Mouse (Mus musculus): ENCODE results near the gene Rcor2. TPM values are rescaled to one million over a fixed set of nuclear protein-coding genes. Genes with fewer than 3 reads are reported as not detected.

Gene Rcor2
- total RNA-seq, 2 experiments from 2014 or later, result 10.7 to 12.7 TPM

DNA sequence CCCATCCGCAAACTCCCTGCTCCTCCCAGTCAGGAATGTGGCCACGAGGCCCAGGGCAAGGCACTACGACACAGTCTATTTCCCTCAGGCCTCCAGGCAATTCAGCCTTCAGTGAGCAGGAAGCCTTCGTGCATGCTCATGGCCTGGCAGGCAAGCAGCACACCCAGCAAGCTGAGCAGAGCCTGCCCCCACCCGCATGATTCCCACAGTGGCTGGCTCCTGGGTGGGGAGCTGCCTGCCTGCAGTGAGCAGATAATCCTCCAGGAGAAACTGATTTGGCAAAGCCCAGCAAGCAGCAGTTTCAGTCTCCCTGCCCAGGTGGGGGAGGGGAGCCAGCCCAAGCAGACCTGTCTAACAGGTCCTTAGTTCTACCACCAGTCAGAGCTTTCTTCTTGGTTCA is 43.6 kb downstream of the Rcor2 start:
- peak; percentile 30 to 51 for DNase-seq
- intact Hi-C loops (cut with DNase I), result no loop called here

GRCm38 (mm10) chr19:7311306-7311705 is 44.2 kb downstream of the Rcor2 start:
- peak in 1 of 2 experiments; percentile 64 for DNase-seq
- intact Hi-C loops (cut with DNase I), result no loop called here

- intact Hi-C loops (cut with DNase I), result no loop called here
- no peak for DNase-seq
These were observed 46.5 kb downstream of the Rcor2 start for GRCm38 (mm10) chr19:7313660-7314059.

- intact Hi-C loops (cut with DNase I), result no loop called here
- peak in 1 of 2 experiments; percentile 28 for DNase-seq
These were observed 48.0 kb downstream of the Rcor2 start for GRCm38 (mm10) chr19:7314976-7315586.

DNA sequence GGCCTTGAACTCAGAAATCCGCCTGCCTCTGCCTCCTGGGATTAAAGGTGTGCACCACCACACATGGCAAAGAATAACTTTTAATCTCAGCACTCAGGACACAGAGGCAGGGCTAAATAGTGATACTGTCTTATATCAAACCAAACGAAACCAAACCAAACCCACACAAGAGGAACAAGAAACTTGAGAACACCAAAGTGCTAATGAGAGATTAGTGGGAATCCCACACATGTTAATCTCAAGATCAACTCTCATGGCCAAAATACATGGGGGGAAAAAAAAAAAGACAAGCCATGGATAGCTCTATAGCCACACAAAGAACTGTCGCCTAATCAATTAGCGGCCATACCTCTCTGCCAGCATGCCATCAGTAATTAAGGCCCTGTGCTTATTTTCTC is 48.5 kb downstream of the Rcor2 start:
- DNase-seq, result no peak
- intact Hi-C loops (cut with DNase I), result no loop called here

GRCm38 (mm10) chr19:7316822-7317221 is 49.7 kb downstream of the Rcor2 start:
- intact Hi-C loops (cut with DNase I), result no loop called here
- no peak for DNase-seq

GRCm38 (mm10) chr19:7317716-7318115 is 50.6 kb downstream of the Rcor2 start:
- DNase-seq, result no peak
- intact Hi-C loops (cut with DNase I), result no loop called here

GRCm38 (mm10) chr19:7320181-7320580 is 53.1 kb downstream of the Rcor2 start:
- intact Hi-C loops (cut with DNase I), result no loop called here
- DNase-seq, result no peak

GRCm38 (mm10) chr19:7321391-7321790 is 54.3 kb downstream of the Rcor2 start:
- intact Hi-C loops (cut with DNase I), result no loop called here
- no peak for DNase-seq

Other genes with a start within 250 kb of the Rcor2 start
- gene Fermt3, start 247.9 kb upstream of the Rcor2 start, total RNA-seq (2021), result 10 to 100 TPM in 1 of 2 experiments, 1 to 10 TPM in 1; 6.1 to 10.7 TPM
- gene Stip1, start 227.4 kb upstream of the Rcor2 start, total RNA-seq (2021), result 100 to 1,000 TPM in 1 of 2 experiments, 10 to 100 TPM in 1; 84.1 to 107 TPM
- gene Macrod1, start 210.5 kb upstream of the Rcor2 start, total RNA-seq (2021), result 100 to 1,000 TPM; 181 to 186 TPM
- 1 to 10 TPM in 1 of 2 experiments, under 1 TPM in 1; 0.98 to 1.0 TPM for gene Flrt1, start 161.6 kb upstream of the Rcor2 start, total RNA-seq (2021)
- gene Otub1, start 61.0 kb upstream of the Rcor2 start, total RNA-seq (2021), result 10 to 100 TPM; 77.4 to 79.9 TPM
- 100 to 1,000 TPM; 545 to 557 TPM for gene Cox8a, start 49.7 kb upstream of the Rcor2 start, total RNA-seq (2021)
- gene Naa40, start 26.1 kb upstream of the Rcor2 start, total RNA-seq (2021), result 10 to 100 TPM; 19.9 to 20.3 TPM
- 10 to 100 TPM; 51.9 to 55.4 TPM for gene Mark2, start 74.5 kb downstream of the Rcor2 start, total RNA-seq (2021)
- gene Spindoc, start 115.7 kb downstream of the Rcor2 start, total RNA-seq (2021), result 10 to 100 TPM; 21.8 to 23.2 TPM
- 10 to 100 TPM; 23.7 to 23.8 TPM for gene 2700081O15Rik, start 150.3 kb downstream of the Rcor2 start, total RNA-seq (2021)
- gene Rtn3, start 216.0 kb downstream of the Rcor2 start, total RNA-seq (2021), result 10 to 100 TPM; 79.2 to 87.9 TPM
- 10 to 100 TPM; 24.7 to 28.4 TPM for gene Atl3, start 226.7 kb downstream of the Rcor2 start, total RNA-seq (2021)